Mouse (Mus musculus): ENCODE data around the gene Esyt2. TPM values are rescaled to one million over a fixed set of nuclear protein-coding genes. Genes with fewer than 3 reads are reported as not detected.

Esyt2 gene
- total RNA-seq, 2 experiments from 2014 or later, result 63.2 to 67.0 TPM

GRCm38 (mm10) chr12:116354694-116355093 lies 73.7 kb downstream of the Esyt2 start:
- DNase-seq (ENCODE audit: low spot score in 2 of 2), result no peak

DNA sequence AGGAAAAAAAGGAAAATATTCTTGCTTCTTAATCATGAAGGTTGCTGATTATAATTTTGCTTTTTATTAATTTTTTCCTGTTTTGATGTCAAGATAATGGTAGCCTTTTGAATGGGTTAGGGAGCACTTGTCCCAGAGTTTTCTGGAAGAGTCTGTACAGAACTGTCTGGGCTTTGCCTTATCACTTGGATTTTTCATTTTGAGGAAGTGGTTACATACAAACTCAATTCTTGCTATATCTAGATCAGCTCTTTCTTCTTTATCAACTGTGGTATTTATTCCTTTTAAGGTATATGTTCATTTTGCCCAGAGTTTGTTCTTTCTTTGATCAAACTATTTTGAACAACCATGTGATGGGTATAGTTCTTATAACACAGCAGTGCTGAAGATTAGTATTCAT lies 81.1 kb downstream of the Esyt2 start:
- no peak for DNase-seq (ENCODE audit: low spot score in 2 of 2)

DNA sequence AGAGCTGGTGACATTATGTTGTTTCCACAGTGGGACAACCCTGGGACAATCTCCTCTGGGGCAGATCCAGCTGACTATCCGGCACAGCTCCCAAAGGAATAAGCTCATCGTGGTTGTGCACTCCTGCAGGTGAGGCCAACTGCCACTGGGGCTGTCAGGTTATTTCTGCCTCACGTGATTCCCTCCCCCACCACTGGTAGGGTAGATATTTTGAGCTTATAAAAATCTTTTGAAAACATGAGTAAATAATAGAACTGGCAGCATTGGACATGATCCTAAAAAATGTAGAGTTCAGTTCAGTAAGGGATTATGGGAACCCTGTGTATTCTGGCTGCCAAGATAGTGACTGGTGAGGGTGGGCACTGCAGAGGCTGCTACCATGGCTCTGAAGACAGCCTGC lies 85.9 kb downstream of the Esyt2 start:
- DNase-seq (ENCODE audit: low spot score in 2 of 2), result no peak

DNA sequence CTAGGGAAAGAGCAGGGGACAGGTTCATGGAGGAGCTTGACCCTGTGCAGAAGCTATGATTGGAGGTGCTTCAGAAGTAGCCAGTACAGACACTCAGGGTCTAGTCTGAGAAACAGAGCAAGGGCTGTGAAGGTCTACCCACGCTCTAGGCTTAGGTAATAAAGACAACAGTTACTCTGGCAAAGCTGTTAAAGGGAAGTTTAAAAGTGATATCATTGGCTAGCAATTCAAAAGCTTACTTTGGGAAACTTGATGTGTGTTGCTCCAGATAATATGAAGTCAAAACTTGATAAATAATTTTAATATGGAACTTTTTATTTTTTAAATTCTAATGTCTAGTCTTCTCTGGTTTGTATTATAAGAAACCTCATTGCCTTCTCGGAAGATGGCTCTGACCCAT lies 86.3 kb downstream of the Esyt2 start:
- no peak for DNase-seq (ENCODE audit: low spot score in 2 of 2)

DNA sequence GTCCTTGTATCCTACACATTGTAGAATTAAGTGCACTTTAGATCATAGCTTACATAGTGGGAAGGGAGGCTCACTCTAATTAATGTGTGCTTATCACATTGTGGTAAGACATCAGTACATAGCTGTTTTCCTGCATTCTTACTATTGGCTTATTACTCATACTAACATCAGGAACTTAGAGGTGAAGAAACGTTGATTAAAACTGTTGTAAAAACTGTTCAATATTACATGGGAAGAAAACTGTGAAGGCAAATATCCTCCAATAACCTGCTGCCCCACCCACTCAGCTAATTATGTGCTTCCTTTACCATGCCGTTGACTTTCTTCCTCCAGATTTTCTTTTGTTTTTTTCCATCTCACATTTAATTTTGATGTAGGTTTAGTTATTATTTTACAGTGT lies 87.9 kb downstream of the Esyt2 start:
- no peak for DNase-seq (ENCODE audit: low spot score in 2 of 2)

DNA sequence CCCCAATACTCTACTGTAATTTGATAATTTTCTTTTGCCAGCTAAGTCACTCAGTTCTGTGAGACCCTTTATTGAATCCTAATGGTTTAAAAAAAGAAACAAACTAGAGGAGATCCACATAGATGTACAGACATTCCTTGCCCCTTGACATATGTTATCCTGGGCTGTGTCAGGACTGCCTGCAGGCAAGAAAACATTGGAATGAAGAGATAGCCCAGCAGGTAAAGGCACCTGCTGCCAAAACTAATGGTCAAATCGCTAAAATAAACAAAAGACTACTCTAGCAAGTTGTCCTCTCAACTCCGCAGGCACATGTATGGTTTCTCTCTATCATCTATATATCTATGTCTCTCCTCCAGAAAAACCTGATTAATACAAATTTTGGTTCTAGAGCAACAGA lies 102.1 kb downstream of the Esyt2 start:
- DNase-seq (ENCODE audit: low spot score in 2 of 2), result no peak

GRCm38 (mm10) chr12:116383995-116384394 lies 103.0 kb downstream of the Esyt2 start:
- DNase-seq (ENCODE audit: low spot score in 2 of 2), result no peak

DNA sequence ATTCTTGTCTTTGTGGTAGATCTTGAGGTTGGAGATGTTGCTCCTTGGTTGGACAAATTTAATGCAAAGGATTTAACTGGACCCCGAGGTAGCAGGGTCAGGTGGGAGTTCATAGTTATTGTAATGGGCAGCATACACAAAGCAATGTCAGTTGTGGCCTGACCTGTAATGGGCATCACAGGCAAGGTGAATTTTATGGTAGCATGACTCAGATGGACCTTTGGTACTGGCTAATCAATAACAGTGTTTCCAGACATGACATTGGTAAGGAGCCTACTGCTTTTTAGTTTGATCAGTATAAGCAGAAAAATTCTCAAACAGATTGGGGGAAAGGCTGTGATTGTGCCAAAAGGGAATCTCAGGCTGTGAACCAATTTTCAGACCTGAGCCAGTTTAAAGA lies 105.8 kb downstream of the Esyt2 start:
- DNase-seq (ENCODE audit: low spot score in 2 of 2), result no peak

GRCm38 (mm10) chr12:116389868-116390267 lies 108.9 kb downstream of the Esyt2 start:
- no peak for DNase-seq (ENCODE audit: low spot score in 2 of 2)

DNA sequence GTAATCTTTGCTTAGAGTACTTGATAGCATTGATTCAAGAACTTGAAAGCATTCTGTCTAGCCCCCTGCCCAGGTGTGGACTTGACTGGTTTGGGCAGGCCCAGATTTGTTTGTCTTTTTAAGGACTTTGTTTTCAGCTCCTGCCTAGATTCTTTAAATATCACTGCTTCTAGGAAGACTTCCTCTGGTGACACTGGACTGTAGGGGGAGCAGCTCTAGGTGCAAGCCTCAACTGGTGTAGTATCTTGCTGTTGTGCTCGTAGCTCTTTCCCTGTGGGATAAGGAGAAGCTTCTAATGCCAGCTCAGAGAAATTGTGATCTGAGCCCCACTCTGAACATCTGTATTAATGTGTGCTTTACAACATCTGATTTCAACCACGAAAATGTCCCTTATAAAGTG lies 113.3 kb downstream of the Esyt2 start:
- DNase-seq (ENCODE audit: low spot score in 2 of 2), result no peak

DNA sequence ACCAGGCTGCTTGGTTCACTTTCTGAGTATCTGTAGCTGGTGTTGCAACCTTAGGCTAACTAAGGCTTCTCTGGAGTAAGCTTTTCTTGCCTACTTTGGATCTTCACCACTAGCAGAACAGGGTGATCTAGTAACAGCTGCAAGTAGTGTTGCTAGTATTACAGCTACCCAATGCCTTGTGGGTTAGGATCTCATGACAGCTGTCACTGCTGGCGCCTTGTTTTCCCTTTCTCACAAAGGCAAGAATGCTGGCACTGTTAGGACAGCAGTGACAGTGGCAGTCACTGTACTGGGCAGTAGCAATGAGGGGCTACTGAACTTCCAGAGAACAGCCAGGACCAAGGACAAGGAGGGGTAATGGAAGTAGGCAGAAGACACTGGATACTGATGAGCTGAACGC lies 114.3 kb downstream of the Esyt2 start:
- DNase-seq (ENCODE audit: low spot score in 2 of 2), result no peak

GRCm38 (mm10) chr12:116396072-116396695 lies 115.2 kb downstream of the Esyt2 start:
- no peak for DNase-seq (ENCODE audit: low spot score in 2 of 2)

GRCm38 (mm10) chr12:116404012-116404679 lies 123.2 kb downstream of the Esyt2 start:
- peak in 1 of 2 experiments; percentile 20 for DNase-seq (ENCODE audit: low spot score in 2 of 2)

DNA sequence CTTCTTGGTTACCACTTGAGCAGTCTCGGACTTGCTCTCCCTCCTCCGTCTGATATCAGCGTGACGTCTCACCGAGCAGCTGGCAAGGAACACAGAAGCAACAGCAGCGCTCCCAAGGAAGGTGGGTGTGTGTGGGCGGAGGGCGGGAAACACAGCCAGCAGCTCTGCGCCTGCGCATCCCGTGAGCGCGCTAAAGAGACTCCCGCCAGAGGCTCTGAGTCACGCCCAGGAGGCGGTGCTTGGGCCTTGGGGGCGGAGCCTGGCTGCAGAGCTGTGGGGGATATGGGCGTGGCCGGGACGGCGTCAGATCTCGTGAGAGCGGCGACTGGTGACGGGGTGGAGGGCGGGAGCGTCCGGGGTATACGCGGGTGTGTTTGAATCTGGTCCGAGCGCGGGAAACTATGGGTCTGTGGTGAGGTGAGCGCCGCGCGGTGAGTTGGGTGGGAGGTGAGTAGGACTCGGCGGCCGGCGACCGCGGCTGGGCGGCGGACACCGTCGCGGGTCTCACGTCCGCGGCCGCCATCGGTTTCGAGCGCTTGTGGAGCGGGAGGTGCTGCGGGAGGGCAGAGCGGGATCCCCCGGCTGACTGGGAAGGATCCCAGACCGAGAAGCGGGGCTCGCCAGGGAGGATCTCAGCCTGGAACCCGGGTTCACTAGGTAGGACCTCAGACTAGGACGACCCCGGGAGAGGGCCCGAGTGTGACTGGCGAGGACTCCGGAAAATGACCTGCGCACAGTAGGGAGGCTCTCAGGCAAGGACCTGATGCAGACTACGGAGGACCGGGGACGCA lies 124.2 kb downstream of the Esyt2 start, which contains the start of gene Ncapg2:
TSS of gene Ncapg2 (plus strand) at position 358 of the 791 bp plus-strand sequence.
- peak; percentile 98 to 99 for DNase-seq (ENCODE audit: low spot score in 2 of 2)

GRCm38 (mm10) chr12:116405836-116406155 lies 124.8 kb downstream of the Esyt2 start:
- DNase-seq (ENCODE audit: low spot score in 2 of 2), result no peak

DNA sequence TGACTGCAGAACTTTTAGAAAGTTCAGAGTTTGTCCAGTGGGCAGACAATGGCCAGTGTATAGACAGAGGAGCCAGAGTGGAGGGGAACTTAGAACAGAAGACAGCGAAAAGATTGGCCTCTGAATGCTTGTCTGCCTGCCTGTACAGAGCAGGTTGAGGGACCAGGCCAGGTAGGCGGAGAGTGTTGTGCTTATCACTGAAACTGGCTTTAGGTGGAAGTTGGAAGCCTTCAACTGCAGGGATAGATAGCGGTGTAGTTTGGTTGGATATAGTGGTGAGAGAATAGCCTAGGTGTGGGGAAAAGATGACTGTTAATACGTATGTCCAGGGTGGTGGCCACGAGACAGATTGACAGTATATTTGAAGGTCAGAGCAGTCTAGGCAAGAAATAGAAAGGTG lies 126.9 kb downstream of the Esyt2 start:
- no peak for DNase-seq (ENCODE audit: low spot score in 2 of 2)

DNA sequence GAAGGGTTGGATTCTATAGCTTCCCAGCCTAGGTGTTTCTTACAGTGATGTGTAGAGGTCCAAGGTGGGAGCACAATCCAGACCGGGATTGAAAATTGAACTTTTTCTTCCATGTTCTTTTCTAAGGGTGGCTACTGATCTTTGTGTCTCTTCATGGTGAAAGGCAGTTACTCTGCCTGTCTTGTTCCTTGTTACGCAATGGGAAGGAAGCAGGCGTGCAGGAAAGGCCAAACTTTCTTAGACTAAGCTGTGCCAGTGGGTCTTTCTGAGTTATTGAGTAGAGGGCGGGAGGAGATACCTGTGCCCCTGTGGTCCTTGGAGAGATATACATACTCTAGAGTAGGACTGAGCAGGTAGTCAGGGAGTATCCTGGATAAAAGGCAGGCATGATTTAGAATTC lies 133.9 kb downstream of the Esyt2 start:
- DNase-seq (ENCODE audit: low spot score in 2 of 2), result no peak

GRCm38 (mm10) chr12:116416514-116416913 lies 135.5 kb downstream of the Esyt2 start:
- DNase-seq (ENCODE audit: low spot score in 2 of 2), result no peak

GRCm38 (mm10) chr12:116421656-116422055 lies 140.7 kb downstream of the Esyt2 start:
- DNase-seq (ENCODE audit: low spot score in 2 of 2), result no peak

GRCm38 (mm10) chr12:116425392-116425791 lies 144.4 kb downstream of the Esyt2 start:
- DNase-seq (ENCODE audit: low spot score in 2 of 2), result no peak

GRCm38 (mm10) chr12:116433742-116434141 lies 152.7 kb downstream of the Esyt2 start:
- no peak for DNase-seq (ENCODE audit: low spot score in 2 of 2)

DNA sequence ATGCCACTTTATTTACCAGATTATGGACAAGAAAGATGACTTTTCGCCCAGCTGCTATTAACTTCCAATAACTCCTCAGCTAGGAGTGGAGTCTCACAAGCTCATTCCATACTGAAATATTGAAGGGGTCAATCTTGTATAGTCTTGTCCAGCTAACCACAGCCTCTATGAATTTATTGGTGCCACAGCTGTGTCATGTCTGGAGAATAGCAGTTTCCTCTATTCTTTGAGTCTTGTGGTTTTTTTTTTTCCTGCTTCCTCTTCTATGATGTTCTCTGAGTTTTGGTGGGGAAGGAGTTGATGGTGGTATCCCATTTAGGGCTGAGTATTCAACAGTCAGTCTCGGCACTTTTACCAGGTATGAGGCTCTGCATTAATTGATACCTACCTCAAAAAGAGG lies 154.2 kb downstream of the Esyt2 start:
- no peak for DNase-seq (ENCODE audit: low spot score in 2 of 2)
